Mouse (Mus musculus) heart, adult 2 months (tissue): ENCODE results near the gene Slc39a11. TPM values are rescaled to one million over a fixed set of nuclear protein-coding genes. Genes with fewer than 3 reads are reported as not detected.

Experiments used
- DNase-seq, 2 experiments: peaks; one replicate each; pipeline ENCODE4 v3.0.0; 2021
- H3K27ac ChIP-seq: fragments of 200-600 bp; 2 replicates; pipeline ENCODE4 v1.8.1; 2022
- H3K27me3 ChIP-seq: fragments of 200-500 bp; 2 replicates; pipeline ENCODE4 v1.6.1; 2012; ENCODE audit warnings: mild to moderate bottlenecking, low read length, inconsistent platforms, mixed read lengths; ENCODE audit not compliant: control insufficient read depth, insufficient read depth
- H3K36me3 ChIP-seq: fragments of 200-500 bp; 2 replicates; pipeline ENCODE4 v1.6.1; 2012; ENCODE audit warnings: low read length, inconsistent platforms; ENCODE audit not compliant: control insufficient read depth, insufficient read depth
- H3K4me1 ChIP-seq: fragments of 200-500 bp; 2 replicates; pipeline ENCODE4 v1.6.1; 2011; ENCODE audit warnings: low read length; ENCODE audit not compliant: control insufficient read depth, insufficient read depth
- H3K4me3 ChIP-seq: fragments of 200-600 bp; 2 replicates; pipeline ENCODE4 v1.8.1; 2022
- H3K79me2 ChIP-seq: fragments of 200-500 bp; replicated peaks from 2 replicates; pipeline ENCODE4 v1.6.1; 2012; ENCODE audit warnings: mild to moderate bottlenecking, inconsistent platforms, low read length, moderate library complexity, mixed read lengths; ENCODE audit not compliant: control insufficient read depth, insufficient read depth
- H3K9ac ChIP-seq: fragments of 200-500 bp; 2 replicates; pipeline ENCODE4 v1.6.1; 2012; ENCODE audit warnings: low read depth, mild to moderate bottlenecking, control low read depth, inconsistent platforms, low read length, mixed read lengths
- CTCF ChIP-seq: fragments of 200-600 bp; IDR thresholded peaks from 2 replicates; pipeline ENCODE4 v1.8.1; 2022; ENCODE audit warnings: antibody characterized with exemption, mild to moderate bottlenecking, moderate library complexity
- EP300 ChIP-seq: fragments of 200-500 bp; IDR thresholded peaks from 2 replicates; pipeline ENCODE4 v1.6.1; 2011; ENCODE audit warnings: low read depth, low read length, control low read depth; ENCODE audit not compliant: insufficient read depth
- POLR2A ChIP-seq: fragments of 200-500 bp; IDR thresholded peaks from 2 replicates; pipeline ENCODE4 v1.6.1; 2011; ENCODE audit warnings: mild to moderate bottlenecking, low read depth, low read length, control low read depth; ENCODE audit not compliant: insufficient read depth
- WGBS: fragments of 180-500 bp; shearing (Covaris S2); methylation state at CpG from one replicate; pipeline ENCODE4 v1.1.7; 2018; 5-methylcytosine and 5-hydroxymethylcytosine counted together
- intact Hi-C: fragments of 180-260 bp; cut with DNase I; formaldehyde crosslinking; loops from one replicate; pipeline ENCODE4 v1.15.1; 2025
- long read RNA-seq: library from polyadenylated mRNA; stranded (forward); transcript quantifications from one replicate; pipeline ENCODE4 v2.0.0, GENCODE M21; 2021
- polyA plus RNA-seq: library from polyadenylated mRNA; depleted of rRNA; stranded (reverse); fragments of >200 nt; gene quantifications from 2 replicates; pipeline ENCODE4 v1.2.3, GENCODE M21; 2012; rRNA removed
- total RNA-seq, 2 experiments: library from RNA; stranded (reverse); gene quantifications; 2 replicates each; pipeline ENCODE4 v1.2.3; 2021

Gene Slc39a11
- total RNA-seq = 1 to 10 TPM; 2.6 to 2.7 TPM
- polyA plus RNA-seq = 3.7 and 5.6 TPM in 2 replicates
- long read RNA-seq, partial matches to known transcripts = 1 of 3 reads
- long read RNA-seq, other reads (novel, unspliced or antisense) = 2 of 3 reads

DNA sequence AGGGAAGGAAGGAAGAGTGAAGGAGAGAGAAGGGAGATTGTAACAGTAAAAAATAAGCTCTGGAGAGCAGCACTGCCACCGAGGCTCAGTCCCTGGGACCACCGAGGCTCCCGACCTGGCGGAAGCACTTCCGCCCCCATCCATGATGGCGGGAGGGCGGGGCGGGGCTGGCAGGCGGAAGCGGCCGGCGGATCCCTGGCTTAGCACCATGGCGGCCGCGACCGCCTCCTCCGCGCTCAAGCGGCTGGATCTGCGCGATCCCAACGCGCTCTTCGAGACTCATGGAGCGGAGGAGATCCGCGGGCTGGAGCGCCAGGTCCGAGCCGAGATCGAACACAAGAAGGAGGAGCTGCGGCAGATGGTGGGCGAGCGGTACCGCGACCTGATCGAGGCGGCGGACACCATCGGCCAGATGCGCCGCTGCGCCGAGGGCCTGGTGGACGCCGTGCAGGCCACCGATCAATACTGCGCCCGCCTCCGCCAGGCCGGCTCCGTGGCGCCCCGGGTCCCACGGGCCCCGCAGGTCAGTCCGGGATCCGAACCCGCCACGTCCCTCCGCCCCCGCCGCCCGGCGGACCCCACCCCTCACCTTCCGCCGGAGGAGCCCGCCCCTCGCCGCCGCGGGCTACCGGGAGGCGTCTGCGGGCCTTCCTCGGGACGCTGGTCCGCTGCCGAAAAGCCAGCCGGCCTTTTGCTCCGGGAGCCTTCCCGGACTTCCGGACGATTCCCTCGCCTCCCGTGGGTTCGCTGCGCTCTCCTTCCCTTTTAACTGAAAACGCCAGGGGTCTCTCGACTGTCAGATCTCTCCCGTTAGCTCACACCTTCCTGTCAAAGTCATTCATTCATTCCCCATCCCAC lies at the start of gene Slc39a11:
Gene Slc39a11 (minus strand): TSS at position 727 of the 858 bp plus-strand sequence.
- under 1% methylated on average over 91 of the region's 91 CpGs for WGBS
- TF ChIP-seq CTCF (no peak), POLR2A (peak; percentile 72), EP300 (0 out of 2 replicates have a peak, but pooled peaks have one; percentile 34)
- DNase-seq = peak; percentile 81 to 82
- Histone ChIP-seq H3K4me1 (peaks cover 1% of the 10 kb centered on the region; the same call in 1 of the 2 replicates), H3K36me3 (no peaks in the 10 kb centered on the region), H3K9ac (peak within 1 kb of the TSS; percentile 97), H3K27ac (peak within 1 kb of the TSS; percentile 96), H3K27me3 (no peaks in the 10 kb centered on the region), H3K79me2 (no peaks in the 10 kb centered on the region), H3K4me3 (peak within 1 kb of the TSS; percentile 100)
- intact Hi-C loops = loop anchor here (1.0 to 2.0 kb wide), 2 partner anchors 35 to 161 kb away; partner anchors contain the start of genes D11Wsu47e and Fam104a

DNA sequence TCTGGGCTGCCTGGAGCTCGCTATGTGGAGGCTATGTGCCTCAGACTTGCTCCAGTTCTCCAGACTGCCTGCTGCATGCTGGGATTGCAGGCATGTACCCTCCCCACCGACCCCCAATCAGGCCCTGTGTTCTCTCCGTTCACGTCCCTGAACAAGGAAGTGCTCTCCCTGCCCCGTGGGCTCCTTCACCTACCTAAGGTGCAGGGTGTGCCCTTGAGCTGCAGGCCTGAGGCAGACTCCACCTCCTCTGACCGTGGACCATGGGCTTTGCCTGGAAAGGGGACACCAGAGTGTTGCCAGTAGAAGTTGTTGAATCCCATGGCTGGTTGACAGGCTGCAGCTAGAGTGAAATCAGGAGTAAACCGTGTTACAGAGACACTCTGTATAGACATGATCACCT lies 49.8 kb upstream of the Slc39a11 start:
- Histone ChIP-seq H3K4me3 (no peak overlapping the region), H3K4me1 (peaks cover 3% of the 10 kb centered on the region; the same call in 1 of the 2 replicates), H3K9ac (no peak overlapping the region), H3K27ac (no peak overlapping the region), H3K79me2 (no peaks in the 10 kb centered on the region), H3K27me3 (no peaks in the 10 kb centered on the region), H3K36me3 (no peaks in the 10 kb centered on the region)
- TF ChIP-seq POLR2A (no peak), EP300 (no peak), CTCF (no peak)
- DNase-seq = no peak
- WGBS = 89% methylated on average over 7 of the region's 7 CpGs
- intact Hi-C loops = loop anchor here (5.0 kb wide), 1 partner anchor 522 kb away; no protein-coding TSS in a partner anchor

DNA sequence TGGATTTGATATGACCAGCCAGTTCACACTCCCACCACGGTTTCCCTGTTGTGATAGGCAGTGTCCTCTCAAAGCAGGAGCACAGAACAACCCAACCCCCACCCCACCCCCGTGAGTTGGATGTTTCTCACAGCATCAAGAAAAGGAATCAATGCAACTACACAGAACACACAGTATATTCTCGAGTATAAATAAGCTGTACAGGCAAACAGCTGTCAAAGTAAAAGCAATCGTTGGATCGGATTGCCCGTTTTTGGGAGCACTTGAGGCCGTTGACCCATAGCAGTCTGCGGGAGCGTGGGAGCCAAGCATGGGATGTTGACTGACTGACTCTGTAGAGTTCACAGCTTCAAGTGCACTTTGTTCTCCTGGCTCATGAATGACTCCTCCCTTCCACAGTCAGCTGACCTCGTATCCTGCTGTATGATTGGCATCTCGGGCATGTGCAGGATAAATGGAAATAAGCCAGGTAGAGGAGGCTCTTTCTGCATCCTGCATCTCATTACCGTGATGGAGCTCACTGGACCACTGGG lies 48.2 kb upstream of the Slc39a11 start:
- DNase-seq = peak in 1 of 2 experiments; percentile 42
- intact Hi-C loops = no loop called here
- 68% methylated on average over 12 of the region's 12 CpGs for WGBS

DNA sequence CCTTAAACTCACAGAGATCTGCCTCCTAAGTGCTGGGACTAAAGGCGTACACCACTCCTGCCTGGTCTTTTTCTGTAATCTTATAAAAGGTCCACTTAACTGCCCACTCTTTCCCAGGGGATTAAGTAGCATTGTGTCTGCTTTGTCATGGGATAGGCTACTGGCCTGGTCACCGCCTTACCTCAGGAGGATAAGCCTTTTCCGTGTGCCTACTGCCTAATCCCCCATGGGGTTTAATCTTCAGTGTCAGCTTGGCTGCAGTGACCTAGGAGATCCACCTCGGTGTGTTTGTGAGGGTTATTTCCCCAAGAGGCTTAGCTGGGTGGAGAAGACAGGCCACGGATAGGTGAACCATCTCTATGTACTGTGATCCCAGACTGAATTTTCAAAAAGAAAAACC lies 47.7 kb upstream of the Slc39a11 start:
- no peaks in the 10 kb centered on the region for H3K79me2 ChIP-seq
- H3K4me1 ChIP-seq = no peaks in the 10 kb centered on the region
- no peak overlapping the region for H3K9ac ChIP-seq
- WGBS = 61% methylated on average over 5 of the region's 5 CpGs
- no peaks in the 10 kb centered on the region for H3K36me3 ChIP-seq
- no peak overlapping the region for H3K4me3 ChIP-seq
- TF ChIP-seq EP300 (no peak), CTCF (no peak), POLR2A (no peak)
- no peaks in the 10 kb centered on the region for H3K27me3 ChIP-seq
- no peak for DNase-seq
- intact Hi-C loops = no loop called here
- H3K27ac ChIP-seq = peak overlapping the region; percentile 28; the same call in 1 of the 2 replicates

More for the DNA sequence above, 48.2 kb upstream of the Slc39a11 start:
- Histone ChIP-seq H3K4me1 (no peaks in the 10 kb centered on the region), H3K36me3 (no peaks in the 10 kb centered on the region), H3K4me3 (no peak overlapping the region), H3K79me2 (no peaks in the 10 kb centered on the region), H3K27me3 (no peaks in the 10 kb centered on the region), H3K27ac (peak overlapping the region; percentile 4; the same call in 1 of the 2 replicates), H3K9ac (no peak overlapping the region)
- no peak for TF ChIP-seq POLR2A
- TF ChIP-seq CTCF = no peak
- TF ChIP-seq EP300 = no peak

DNA sequence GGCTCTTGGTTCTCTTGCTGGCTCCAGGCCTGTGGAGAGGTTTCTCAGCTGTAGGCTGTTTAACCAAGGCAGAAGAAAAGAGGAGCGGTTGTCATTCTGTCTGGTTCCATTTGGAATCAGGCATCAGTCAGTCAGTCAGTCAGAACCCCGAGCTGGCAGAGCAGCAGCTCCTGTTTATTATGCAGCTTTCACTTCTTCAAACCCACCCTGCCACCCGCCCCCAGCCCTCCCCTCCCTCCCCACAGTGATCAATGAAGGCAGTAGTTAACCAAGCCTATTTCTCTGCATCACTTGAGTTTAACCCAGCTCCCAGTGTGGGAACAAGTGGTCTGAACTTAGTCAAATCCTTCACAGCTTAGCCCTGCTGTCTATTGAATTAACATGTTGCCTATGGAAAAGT lies 42.0 kb upstream of the Slc39a11 start:
- Histone ChIP-seq H3K36me3 (no peaks in the 10 kb centered on the region), H3K27ac (no peak overlapping the region), H3K79me2 (no peaks in the 10 kb centered on the region), H3K4me3 (no peak overlapping the region), H3K9ac (no peak overlapping the region), H3K27me3 (no peaks in the 10 kb centered on the region), H3K4me1 (no peaks in the 10 kb centered on the region)
- WGBS = 77% methylated on average over 3 of the region's 3 CpGs
- no peak for DNase-seq
- TF ChIP-seq EP300 = no peak
- TF ChIP-seq CTCF = no peak
- no peak for TF ChIP-seq POLR2A
- intact Hi-C loops = no loop called here

DNA sequence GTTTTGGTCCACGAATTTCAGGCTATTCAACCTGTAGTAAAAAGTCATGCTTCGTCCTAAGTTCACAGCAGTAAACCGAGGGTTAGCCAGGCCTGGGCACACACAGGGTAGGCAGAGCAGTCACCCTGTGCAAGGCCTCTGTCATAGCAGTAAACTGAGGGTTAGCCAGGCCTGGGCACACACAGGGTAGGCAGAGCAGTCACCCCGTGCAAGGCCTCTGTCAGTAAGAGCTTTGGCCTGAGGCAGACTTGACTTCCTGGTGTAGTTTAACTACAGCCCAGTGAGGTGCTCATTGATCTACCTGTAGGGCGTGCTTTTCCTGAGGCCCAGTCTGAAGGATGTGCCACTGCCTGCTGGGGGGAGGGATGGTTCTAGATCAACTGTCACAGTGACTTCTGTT lies 41.4 kb upstream of the Slc39a11 start:
- Histone ChIP-seq H3K4me1 (no peaks in the 10 kb centered on the region), H3K4me3 (no peak overlapping the region), H3K79me2 (no peaks in the 10 kb centered on the region), H3K27me3 (no peaks in the 10 kb centered on the region), H3K36me3 (no peaks in the 10 kb centered on the region), H3K27ac (no peak overlapping the region), H3K9ac (no peak overlapping the region)
- DNase-seq = no peak
- intact Hi-C loops = no loop called here
- no peak for TF ChIP-seq EP300
- TF ChIP-seq POLR2A = no peak
- TF ChIP-seq CTCF = no peak
- 87% methylated on average over 5 of the region's 5 CpGs for WGBS
